Mouse (Mus musculus): ENCODE measurements at regions not wholly inside any gene's neighbourhood (a gene's known extent, or its start where the extent isn't known, plus 50 kb on each side); places are given as distances from the start of the nearest gene placed in this dataset.

DNA sequence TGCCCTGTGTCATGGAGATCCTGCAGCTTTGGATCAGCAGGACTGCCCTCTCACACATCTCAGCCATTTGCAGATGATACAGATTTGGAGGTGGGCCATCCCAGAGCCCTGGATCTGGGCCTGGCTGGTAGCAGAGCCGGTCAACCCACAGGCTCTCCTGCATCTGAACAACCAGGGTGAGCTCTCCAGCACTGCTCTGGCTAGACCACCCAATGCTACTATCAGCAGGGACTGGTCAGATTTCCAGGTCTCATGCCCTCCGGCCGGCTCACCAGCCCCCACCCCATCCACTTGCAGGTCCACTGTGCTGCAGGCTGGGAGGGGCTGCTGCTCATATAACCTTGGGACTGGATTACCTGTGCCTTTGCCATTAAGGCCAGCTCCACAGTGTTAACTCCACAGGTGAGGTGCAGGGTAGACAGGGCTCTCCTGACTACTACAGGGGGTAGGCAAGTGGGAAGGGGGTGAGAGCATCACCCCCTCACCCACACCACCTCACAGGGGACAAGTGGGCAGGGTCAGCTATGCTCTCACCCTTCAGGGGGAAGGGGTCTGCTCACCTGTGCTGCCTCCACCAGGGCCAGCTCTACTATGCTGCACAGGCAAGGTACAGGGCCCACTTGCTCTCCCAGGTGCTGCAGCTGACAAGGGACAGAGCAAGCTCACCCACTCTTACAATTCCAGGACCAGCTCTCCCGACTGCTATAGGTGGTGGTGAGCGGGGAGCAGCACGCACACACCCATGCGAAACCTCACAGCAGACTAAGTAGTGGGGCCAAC is 81.6 kb downstream of the Gpr65 start:
- H3K27ac ChIP-seq (replicated peaks; ENCODE audit: insufficient read depth, low read depth, low read length) = no peak overlapping the region
- H3K4me1 ChIP-seq (ENCODE audit: control insufficient read depth, insufficient read depth, low read length) = no peaks in the 10 kb centered on the region
- no peaks in the 10 kb centered on the region for H3K27me3 ChIP-seq (ENCODE audit: control insufficient read depth, insufficient read depth, low read length)
- H3K36me3 ChIP-seq (ENCODE audit: control insufficient read depth, insufficient read depth, low read length) = no peaks in the 10 kb centered on the region
- no peak overlapping the region for H3K4me3 ChIP-seq (ENCODE audit: insufficient read depth, low read depth, low read length)
- DNase-seq (ENCODE audit: extremely low read depth, low read depth, low spot score) = no peak
- H3K79me2 ChIP-seq (ENCODE audit: control insufficient read depth, insufficient read depth, low read length) = no peaks in the 10 kb centered on the region
- H3K9ac ChIP-seq (ENCODE audit: low read depth, low read length) = no peak overlapping the region
- 90% methylated on average over 7 of the region's 7 CpGs for WGBS
- TF ChIP-seq POLR2A (IDR thresholded peaks at IDR 0.05; ENCODE audit: extremely low read depth, insufficient read depth, low read length) (no peak), CTCF (IDR thresholded peaks at IDR 0.05; ENCODE audit: low read depth, low read length) (no peak)

DNA sequence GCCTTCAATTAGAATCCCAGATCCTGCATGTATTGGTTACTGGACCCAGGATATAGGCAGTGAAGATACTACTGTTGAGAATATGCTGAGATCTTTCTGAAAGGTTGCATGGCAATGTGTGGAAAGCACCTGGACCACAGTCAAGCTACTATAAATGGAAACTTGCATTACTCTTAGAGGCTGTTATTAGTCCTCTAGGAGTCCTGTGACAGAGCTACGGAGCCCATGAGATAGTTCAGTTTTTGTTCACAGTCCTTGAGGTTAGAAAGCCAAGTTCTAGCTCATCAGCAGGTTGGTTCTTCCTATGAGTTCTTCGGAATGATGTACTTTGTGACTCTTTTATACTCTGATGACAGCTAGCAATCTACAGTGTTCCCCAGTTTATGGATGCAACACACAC is 84.0 kb downstream of the Gpr65 start:
- TF ChIP-seq CTCF (IDR thresholded peaks at IDR 0.05; ENCODE audit: low read depth, low read length) = no peak
- TF ChIP-seq POLR2A (IDR thresholded peaks at IDR 0.05; ENCODE audit: extremely low read depth, insufficient read depth, low read length) = no peak
- DNase-seq (ENCODE audit: extremely low read depth, low read depth, low spot score) = no peak
- Histone ChIP-seq H3K36me3 (ENCODE audit: control insufficient read depth, insufficient read depth, low read length) (no peaks in the 10 kb centered on the region), H3K27me3 (ENCODE audit: control insufficient read depth, insufficient read depth, low read length) (no peaks in the 10 kb centered on the region), H3K4me1 (ENCODE audit: control insufficient read depth, insufficient read depth, low read length) (no peaks in the 10 kb centered on the region), H3K4me3 (ENCODE audit: insufficient read depth, low read depth, low read length) (no peak overlapping the region), H3K79me2 (ENCODE audit: control insufficient read depth, insufficient read depth, low read length) (no peaks in the 10 kb centered on the region), H3K27ac (replicated peaks; ENCODE audit: insufficient read depth, low read depth, low read length) (no peak overlapping the region), H3K9ac (ENCODE audit: low read depth, low read length) (no peak overlapping the region)
- WGBS = 96% methylated on average over 2 of the region's 2 CpGs

DNA sequence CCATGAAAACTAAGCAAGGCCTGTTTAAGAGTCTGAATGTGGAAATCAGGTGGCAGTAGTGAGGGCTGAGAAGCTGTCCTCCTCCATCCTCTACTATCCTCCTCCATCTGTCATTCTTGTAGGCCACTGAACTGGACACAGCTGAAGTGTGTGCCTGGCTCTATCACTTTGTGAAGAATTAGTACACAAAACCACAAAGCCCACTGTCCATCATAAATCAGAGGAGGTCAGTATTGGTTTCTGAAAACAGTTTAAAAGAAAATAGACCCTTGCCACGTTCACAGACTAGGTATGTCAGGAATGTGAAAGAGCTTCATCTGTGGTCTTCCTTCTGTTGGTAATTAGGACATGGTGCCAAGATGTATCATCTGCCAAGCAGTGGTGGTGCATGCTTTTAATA is 86.1 kb downstream of the Gpr65 start:
- WGBS = 66% methylated on average over 1 of the region's 1 CpGs
- DNase-seq (ENCODE audit: extremely low read depth, low read depth, low spot score) = no peak
- no peaks in the 10 kb centered on the region for H3K27me3 ChIP-seq (ENCODE audit: control insufficient read depth, insufficient read depth, low read length)
- H3K79me2 ChIP-seq (ENCODE audit: control insufficient read depth, insufficient read depth, low read length) = no peaks in the 10 kb centered on the region
- TF ChIP-seq CTCF (IDR thresholded peaks at IDR 0.05; ENCODE audit: low read depth, low read length) (no peak), POLR2A (IDR thresholded peaks at IDR 0.05; ENCODE audit: extremely low read depth, insufficient read depth, low read length) (no peak)
- no peaks in the 10 kb centered on the region for H3K36me3 ChIP-seq (ENCODE audit: control insufficient read depth, insufficient read depth, low read length)
- no peaks in the 10 kb centered on the region for H3K4me1 ChIP-seq (ENCODE audit: control insufficient read depth, insufficient read depth, low read length)
- H3K4me3 ChIP-seq (ENCODE audit: insufficient read depth, low read depth, low read length) = no peak overlapping the region
- no peak overlapping the region for H3K27ac ChIP-seq (replicated peaks; ENCODE audit: insufficient read depth, low read depth, low read length)
- no peak overlapping the region for H3K9ac ChIP-seq (ENCODE audit: low read depth, low read length)

DNA sequence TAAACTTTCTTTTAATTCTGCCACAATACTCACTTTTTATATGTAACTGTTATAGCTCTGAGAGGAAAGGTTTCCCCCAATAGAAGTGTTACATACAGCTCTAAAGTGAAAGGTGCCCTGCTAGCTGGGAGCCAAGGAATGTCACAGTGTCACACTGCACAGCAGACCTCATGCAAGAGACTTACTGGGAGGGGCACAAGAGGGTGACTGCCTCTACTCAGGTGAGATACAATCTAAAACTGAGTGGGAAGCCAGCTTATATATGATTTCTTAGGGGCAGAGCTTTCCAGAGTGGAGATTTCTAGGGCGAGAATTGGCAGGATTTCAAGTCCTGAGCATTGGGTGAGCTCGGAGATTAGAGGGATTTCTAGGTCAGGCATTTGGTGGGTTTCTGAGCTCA is 99.1 kb downstream of the Gpr65 start:
- Histone ChIP-seq H3K27ac (replicated peaks; ENCODE audit: insufficient read depth, low read depth, low read length) (no peak overlapping the region), H3K9ac (ENCODE audit: low read depth, low read length) (no peak overlapping the region), H3K79me2 (ENCODE audit: control insufficient read depth, insufficient read depth, low read length) (no peaks in the 10 kb centered on the region), H3K27me3 (ENCODE audit: control insufficient read depth, insufficient read depth, low read length) (no peaks in the 10 kb centered on the region), H3K36me3 (ENCODE audit: control insufficient read depth, insufficient read depth, low read length) (no peaks in the 10 kb centered on the region), H3K4me1 (ENCODE audit: control insufficient read depth, insufficient read depth, low read length) (no peaks in the 10 kb centered on the region), H3K4me3 (ENCODE audit: insufficient read depth, low read depth, low read length) (no peak overlapping the region)
- WGBS = 73% methylated on average over 2 of the region's 2 CpGs
- no peak for DNase-seq (ENCODE audit: extremely low read depth, low read depth, low spot score)
- TF ChIP-seq CTCF (IDR thresholded peaks at IDR 0.05; ENCODE audit: low read depth, low read length) = no peak
- TF ChIP-seq POLR2A (IDR thresholded peaks at IDR 0.05; ENCODE audit: extremely low read depth, insufficient read depth, low read length) = no peak

DNA sequence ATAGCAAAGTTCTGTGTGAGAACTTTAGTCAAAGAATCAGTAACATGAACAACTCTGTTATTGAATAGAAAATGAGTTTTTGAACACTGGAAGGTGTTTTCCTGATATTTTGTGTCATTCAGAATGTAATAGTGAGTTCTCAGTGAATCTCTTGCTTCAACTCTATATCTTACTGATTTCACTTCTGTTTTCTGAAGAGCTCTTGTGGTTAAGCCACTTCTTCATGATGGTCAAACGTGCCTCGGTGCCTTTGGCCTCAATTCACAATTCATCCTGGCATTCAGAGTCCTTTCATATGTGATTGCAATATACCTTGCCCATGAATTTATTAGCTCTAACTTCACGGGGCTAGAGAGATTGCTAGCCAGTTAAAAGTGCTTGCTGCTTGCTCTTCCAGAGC is 102.3 kb downstream of the Gpr65 start:
- no peak overlapping the region for H3K4me3 ChIP-seq (ENCODE audit: insufficient read depth, low read depth, low read length)
- WGBS = 76% methylated on average over 3 of the region's 3 CpGs
- no peak overlapping the region for H3K27ac ChIP-seq (replicated peaks; ENCODE audit: insufficient read depth, low read depth, low read length)
- no peak for DNase-seq (ENCODE audit: extremely low read depth, low read depth, low spot score)
- no peaks in the 10 kb centered on the region for H3K79me2 ChIP-seq (ENCODE audit: control insufficient read depth, insufficient read depth, low read length)
- H3K9ac ChIP-seq (ENCODE audit: low read depth, low read length) = no peak overlapping the region
- H3K27me3 ChIP-seq (ENCODE audit: control insufficient read depth, insufficient read depth, low read length) = no peaks in the 10 kb centered on the region
- H3K36me3 ChIP-seq (ENCODE audit: control insufficient read depth, insufficient read depth, low read length) = no peaks in the 10 kb centered on the region
- no peaks in the 10 kb centered on the region for H3K4me1 ChIP-seq (ENCODE audit: control insufficient read depth, insufficient read depth, low read length)
- TF ChIP-seq CTCF (IDR thresholded peaks at IDR 0.05; ENCODE audit: low read depth, low read length) (no peak), POLR2A (IDR thresholded peaks at IDR 0.05; ENCODE audit: extremely low read depth, insufficient read depth, low read length) (no peak)

DNA sequence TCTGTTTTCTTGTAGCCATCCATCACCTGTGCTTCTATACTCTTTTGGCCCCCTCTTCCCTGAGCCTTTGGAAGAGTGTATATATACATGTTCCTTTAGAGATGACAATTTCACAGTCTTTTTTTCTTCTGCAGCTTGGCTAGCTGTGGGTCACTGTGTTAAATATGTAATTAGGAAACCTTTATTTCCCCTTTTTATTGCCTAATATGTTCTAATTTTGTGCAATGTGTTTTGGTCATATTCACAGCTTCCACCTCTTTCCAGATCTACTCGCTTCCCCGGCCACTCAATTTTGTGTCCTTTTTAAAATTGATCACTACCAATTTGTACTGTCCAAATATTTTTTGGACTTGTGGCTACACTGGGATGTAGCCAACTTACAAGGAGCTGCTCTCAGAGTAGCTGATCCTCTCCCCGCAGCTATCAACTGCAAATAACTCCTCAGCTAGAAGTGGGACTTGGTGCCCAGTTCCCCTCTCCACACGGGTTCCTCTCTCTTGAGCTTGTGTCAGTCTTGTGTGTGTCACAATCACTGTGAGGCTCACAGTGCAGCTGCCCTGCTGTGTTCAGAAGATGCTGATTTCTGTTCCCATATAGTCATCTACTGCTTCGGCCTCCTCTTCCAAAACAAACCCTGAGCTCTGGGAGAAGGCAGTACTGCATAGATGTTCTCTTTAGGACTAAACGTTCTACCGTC is 106.9 kb downstream of the Gpr65 start:
- Histone ChIP-seq H3K79me2 (ENCODE audit: control insufficient read depth, insufficient read depth, low read length) (no peaks in the 10 kb centered on the region), H3K36me3 (ENCODE audit: control insufficient read depth, insufficient read depth, low read length) (no peaks in the 10 kb centered on the region), H3K27ac (replicated peaks; ENCODE audit: insufficient read depth, low read depth, low read length) (no peak overlapping the region), H3K9ac (ENCODE audit: low read depth, low read length) (no peak overlapping the region), H3K4me1 (ENCODE audit: control insufficient read depth, insufficient read depth, low read length) (no peaks in the 10 kb centered on the region), H3K4me3 (ENCODE audit: insufficient read depth, low read depth, low read length) (no peak overlapping the region), H3K27me3 (ENCODE audit: control insufficient read depth, insufficient read depth, low read length) (no peaks in the 10 kb centered on the region)
- peak; percentile 29 for DNase-seq (ENCODE audit: extremely low read depth, low read depth, low spot score)
- TF ChIP-seq POLR2A (IDR thresholded peaks at IDR 0.05; ENCODE audit: extremely low read depth, insufficient read depth, low read length) (no peak), CTCF (IDR thresholded peaks at IDR 0.05; ENCODE audit: low read depth, low read length) (no peak)
- WGBS = 81% methylated on average over 7 of the region's 7 CpGs

Measured in liver, adult 2 months (tissue).